Mouse (Mus musculus) urinary bladder, postnatal 4 days (tissue): ENCODE measurements at regions not wholly inside any gene's neighbourhood (a gene's known extent, or its start where the extent isn't known, plus 50 kb on each side); places are given as distances from the start of the nearest gene placed in this dataset.

Experiments used
- DNase-seq, 2 experiments: peaks; one replicate each; pipeline ENCODE4 v3.0.0; 2021 to 2022; ENCODE audit warnings: low spot score in 2 of 2

DNA sequence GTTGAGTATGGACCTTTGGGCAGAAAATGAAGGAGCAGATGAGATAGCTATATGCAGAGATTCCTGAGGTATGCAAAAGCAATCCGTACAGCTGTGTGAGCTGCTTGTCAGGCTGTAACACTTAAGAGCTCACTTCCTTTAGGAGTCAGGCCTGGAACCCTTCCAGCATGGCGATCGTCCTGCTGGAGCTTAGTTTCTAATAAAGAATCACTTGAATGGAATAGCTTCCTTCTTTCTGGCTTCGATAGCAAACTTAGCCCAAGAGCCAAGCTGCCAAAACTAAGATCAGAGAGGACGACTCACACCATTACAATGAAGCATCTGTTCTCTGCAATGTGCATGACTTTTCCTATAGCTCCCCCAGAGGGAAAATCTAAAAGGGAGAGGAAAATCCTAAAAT, 253.4 kb upstream of the Amot start:
- peak; percentile 17 to 57 for DNase-seq

DNA sequence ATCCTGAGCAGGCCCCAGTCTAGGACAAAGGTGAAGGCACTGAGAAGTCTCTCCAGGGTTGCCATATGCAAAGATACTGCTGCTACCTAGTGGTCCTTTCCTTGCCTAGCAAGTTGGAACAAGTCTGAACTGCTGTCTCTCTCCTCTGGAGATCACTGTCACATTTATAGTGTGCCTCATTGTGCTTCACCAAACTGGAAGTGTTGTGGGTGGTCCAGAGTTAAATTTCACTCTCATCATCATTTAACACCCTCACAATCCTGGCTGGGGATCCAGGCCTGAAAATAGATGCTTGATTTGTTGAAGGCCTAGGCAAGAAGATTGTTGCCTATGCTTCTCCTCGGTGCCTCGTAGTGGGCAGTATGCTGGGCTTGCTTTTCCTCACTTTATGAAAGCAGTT, 248.4 kb upstream of the Amot start:
- DNase-seq: no peak
